Mouse (Mus musculus) brain, adult 10 weeks (tissue): ENCODE results near the gene Majin. TPM values are rescaled to one million over a fixed set of nuclear protein-coding genes. Genes with fewer than 3 reads are reported as not detected.

ENCODE experiments used
- polyA plus RNA-seq: library from polyadenylated mRNA; stranded (reverse); fragments of 350-450 nt; fragmentation: Illumina TruSeq; extraction: RNeasy Lipid Tissue Mini Kit (QIAGEN cat#74804); gene quantifications from one replicate; pipeline ENCODE4 v1.2.3, GENCODE M21; 2015; ENCODE audit warnings: low read depth, low replicate concordance

Gene Majin
- polyA plus RNA-seq: not detected

GRCm38 (mm10) chr19:6184131-6184530 lies at the start of gene Majin:
Gene Majin (plus strand): TSS chr19:6184388.

GRCm38 (mm10) chr19:6140678-6141393 lies 43.4 kb upstream of the Majin start, which contains the start of gene Batf2:
Gene Batf2 (plus strand): TSS chr19:6140983.

GRCm38 (mm10) chr19:6141394-6141749 lies 42.8 kb upstream of the Majin start, which contains the start of gene Arl2:
Gene Arl2 (minus strand): TSS chr19:6141548.

GRCm38 (mm10) chr19:6226135-6226534 lies 41.9 kb downstream of the Majin start, which contains the start of gene Gpha2:
Gene Gpha2 (plus strand): TSS chr19:6226380.

GRCm38 (mm10) chr19:6235084-6236052 lies 51.2 kb downstream of the Majin start, which contains the start of gene Ppp2r5b:
Gene Ppp2r5b (minus strand): TSS chr19:6235872.

GRCm38 (mm10) chr19:6241274-6242107 lies 57.3 kb downstream of the Majin start, which contains the start of gene Atg2a:
Gene Atg2a (plus strand): TSS chr19:6241668.

Other genes starting within 250 kb of the Majin start
- gene Pola2, start 220.2 kb upstream of the Majin start, polyA plus RNA-seq: 7.5 TPM
- gene Slc22a20, start 198.2 kb upstream of the Majin start, polyA plus RNA-seq: not detected
- gene Capn1, start 168.5 kb upstream of the Majin start, polyA plus RNA-seq: 17.9 TPM
- gene Syvn1, start 137.8 kb upstream of the Majin start, polyA plus RNA-seq: 33.6 TPM
- gene Mrpl49, start 126.6 kb upstream of the Majin start, polyA plus RNA-seq: 61.3 TPM
- gene Fau, start 126.5 kb upstream of the Majin start, polyA plus RNA-seq: 1,093 TPM
- 30.1 TPM for gene Znhit2, start 123.2 kb upstream of the Majin start, polyA plus RNA-seq
- gene Tm7sf2, start 116.0 kb upstream of the Majin start, polyA plus RNA-seq: 37.3 TPM
- gene Vps51, start 107.2 kb upstream of the Majin start, polyA plus RNA-seq: 58.5 TPM
- gene Tmem262, start 104.4 kb upstream of the Majin start, polyA plus RNA-seq: not detected
- not detected for gene Gm28374, start 102.1 kb upstream of the Majin start, polyA plus RNA-seq
- 47.7 TPM for gene Zfpl1, start 99.4 kb upstream of the Majin start, polyA plus RNA-seq
- 0.42 TPM for gene Cdca5, start 99.4 kb upstream of the Majin start, polyA plus RNA-seq
- not detected for gene AC131692.1, start 90.0 kb upstream of the Majin start, polyA plus RNA-seq
- not detected for gene Naaladl1, start 78.6 kb upstream of the Majin start, polyA plus RNA-seq
- 16.8 TPM for gene Sac3d1, start 65.7 kb upstream of the Majin start, polyA plus RNA-seq
- 39.0 TPM for gene Snx15, start 56.1 kb upstream of the Majin start, polyA plus RNA-seq
- not detected for gene Batf2, start 43.4 kb upstream of the Majin start, polyA plus RNA-seq
- gene Arl2, start 42.8 kb upstream of the Majin start, polyA plus RNA-seq: 91.3 TPM
- not detected for gene Gpha2, start 42.0 kb downstream of the Majin start, polyA plus RNA-seq
- 120 TPM for gene Ppp2r5b, start 51.5 kb downstream of the Majin start, polyA plus RNA-seq
- gene Atg2a, start 57.3 kb downstream of the Majin start, polyA plus RNA-seq: 18.9 TPM
- 27.8 TPM for gene Ehd1, start 92.3 kb downstream of the Majin start, polyA plus RNA-seq
- 2.4 TPM for gene Cdc42bpg, start 122.1 kb downstream of the Majin start, polyA plus RNA-seq
- 44.9 TPM for gene Men1, start 150.6 kb downstream of the Majin start, polyA plus RNA-seq
- 71.5 TPM for gene Map4k2, start 156.7 kb downstream of the Majin start, polyA plus RNA-seq
- 147 TPM for gene Sf1, start 179.3 kb downstream of the Majin start, polyA plus RNA-seq
- gene Pygm, start 200.0 kb downstream of the Majin start, polyA plus RNA-seq: 41.5 TPM
- gene Rasgrp2, start 215.0 kb downstream of the Majin start, polyA plus RNA-seq: 93.5 TPM
- 190 TPM for gene Nrxn2, start 234.3 kb downstream of the Majin start, polyA plus RNA-seq